Mouse (Mus musculus) activated CD4-positive, CD25-positive, alpha-beta regulatory T cell (primary cell): ENCODE data around the gene Steap2. TPM values are rescaled to one million over a fixed set of nuclear protein-coding genes. Genes with fewer than 3 reads are reported as not detected.

Experiments
- polyA plus RNA-seq, 2 experiments: library from polyadenylated mRNA; unstranded; fragments of 100-300 nt; shearing (Covaris generic); gene quantifications; one replicate each; pipeline ENCODE4 v1.2.1; 2017

Steap2 gene
- polyA plus RNA-seq, result under 1 TPM in 1 of 2 experiments, not detected in 1; 0.48 TPM

GRCm38 (mm10) chr5:5693956-5694653 lies at the start of gene Steap2:
Gene Steap2 (minus strand): TSS chr5:5694578.

GRCm38 (mm10) chr5:5663655-5664370 lies 30.6 kb downstream of the Steap2 start, which contains the start of gene Cfap69:
Gene Cfap69 (minus strand): TSS chr5:5664239.

Other genes with a start within 250 kb of the Steap2 start
- not detected for gene 1700015F17Rik, start 215.4 kb downstream of the Steap2 start, polyA plus RNA-seq
- 1 to 10 TPM in 1 of 2 experiments, not detected in 1; 3.1 TPM for gene Cldn12, start 179.6 kb downstream of the Steap2 start, polyA plus RNA-seq
- 10 to 100 TPM in 1 of 2 experiments, 1 to 10 TPM in 1; 9.8 to 15.0 TPM for gene Gtpbp10, start 135.0 kb downstream of the Steap2 start, polyA plus RNA-seq
- 1 to 10 TPM in 1 of 2 experiments, under 1 TPM in 1; 0.30 to 1.2 TPM for gene Gm8773, start 120.8 kb downstream of the Steap2 start, polyA plus RNA-seq
- gene Cfap69, start 30.3 kb downstream of the Steap2 start, polyA plus RNA-seq, result not detected
- gene Steap1, start 54.7 kb upstream of the Steap2 start, polyA plus RNA-seq, result under 1 TPM in 1 of 2 experiments, not detected in 1; 0.31 TPM